Mouse (Mus musculus): ENCODE data around the gene Tyms. TPM values are rescaled to one million over a fixed set of nuclear protein-coding genes. Genes with fewer than 3 reads are reported as not detected.

Tyms gene
- total RNA-seq, 2 experiments from 2014 or later: 5.8 to 7.2 TPM

DNA sequence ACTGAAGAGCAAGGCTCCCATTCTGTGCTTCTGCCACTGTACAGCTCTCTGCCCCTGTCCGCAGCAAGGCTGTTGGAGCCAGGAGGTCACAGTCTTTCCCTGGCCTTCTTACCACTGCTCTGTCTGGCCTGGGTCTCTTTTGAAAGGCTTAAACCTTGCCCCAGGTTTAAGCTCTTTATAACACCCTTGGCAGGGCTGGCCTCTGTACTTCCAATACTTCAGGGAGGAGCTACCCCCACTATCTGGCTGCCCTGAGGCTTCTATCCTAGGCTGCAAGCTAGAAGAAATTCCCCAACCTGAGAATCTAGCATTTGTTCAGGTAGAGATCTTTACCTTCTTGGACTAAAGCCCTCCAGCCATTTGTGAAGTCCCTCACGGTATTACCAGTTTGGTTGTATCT, 36.5 kb upstream of the Tyms start:
- H3K4me3 ChIP-seq: no peak overlapping the region
- no peak for TF ChIP-seq CTCF (conservative IDR thresholded peaks at IDR 0.05)
- no peak for DNase-seq (ENCODE audit: low spot score in 2 of 2)
- peak overlapping the region; percentile 32 for H3K27ac ChIP-seq

DNA sequence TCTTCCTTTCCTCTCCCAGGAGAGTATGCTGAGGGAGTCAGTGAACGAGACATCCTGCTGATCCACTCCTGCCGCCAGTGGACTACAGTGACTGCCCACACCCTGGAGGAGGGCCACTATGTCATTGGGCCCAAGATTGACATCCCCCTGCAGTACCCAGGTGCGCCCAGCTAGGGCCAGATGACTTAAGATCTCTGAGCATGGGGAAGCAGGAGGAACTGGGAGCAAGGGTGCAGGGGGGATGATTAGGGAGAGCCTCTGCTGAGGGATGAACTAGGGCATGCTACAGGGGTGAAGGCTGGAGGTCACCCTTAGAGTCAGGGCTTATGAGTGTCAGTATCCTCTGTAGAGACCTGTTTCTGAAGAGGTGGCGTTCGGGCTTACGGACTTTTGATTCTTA, 34.8 kb upstream of the Tyms start:
- TF ChIP-seq CTCF (conservative IDR thresholded peaks at IDR 0.05): no peak
- no peak for DNase-seq (ENCODE audit: low spot score in 2 of 2)
- Histone ChIP-seq H3K27ac (peak overlapping the region; percentile 58), H3K4me3 (no peak overlapping the region)

DNA sequence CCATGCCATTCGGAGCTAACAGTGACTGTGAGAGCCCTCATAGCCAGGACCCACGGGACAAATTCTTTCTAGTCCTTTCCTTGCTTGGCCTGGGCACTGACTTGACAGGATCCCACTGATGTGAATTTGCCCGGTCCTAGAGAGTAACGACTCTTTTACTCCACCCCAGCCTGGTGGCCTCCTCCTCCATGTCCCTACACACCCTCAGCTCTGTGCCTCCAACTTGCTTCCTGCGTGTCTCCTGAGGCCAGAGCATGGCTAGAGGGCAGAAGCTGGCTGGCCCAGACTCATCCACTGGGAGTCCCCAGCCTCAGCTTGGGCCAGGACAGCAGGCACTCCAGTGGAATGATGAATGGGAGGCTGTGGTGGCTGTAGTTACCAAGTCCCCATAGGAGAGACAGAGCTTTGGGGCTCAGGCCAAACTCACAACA, 34.2 kb upstream of the Tyms start:
- no peak for DNase-seq (ENCODE audit: low spot score in 2 of 2)
- H3K4me3 ChIP-seq: peak overlapping the region; percentile 9; the same call in 1 of the 2 replicates
- TF ChIP-seq CTCF (conservative IDR thresholded peaks at IDR 0.05): no peak
- H3K27ac ChIP-seq: peak overlapping the region; percentile 58

DNA sequence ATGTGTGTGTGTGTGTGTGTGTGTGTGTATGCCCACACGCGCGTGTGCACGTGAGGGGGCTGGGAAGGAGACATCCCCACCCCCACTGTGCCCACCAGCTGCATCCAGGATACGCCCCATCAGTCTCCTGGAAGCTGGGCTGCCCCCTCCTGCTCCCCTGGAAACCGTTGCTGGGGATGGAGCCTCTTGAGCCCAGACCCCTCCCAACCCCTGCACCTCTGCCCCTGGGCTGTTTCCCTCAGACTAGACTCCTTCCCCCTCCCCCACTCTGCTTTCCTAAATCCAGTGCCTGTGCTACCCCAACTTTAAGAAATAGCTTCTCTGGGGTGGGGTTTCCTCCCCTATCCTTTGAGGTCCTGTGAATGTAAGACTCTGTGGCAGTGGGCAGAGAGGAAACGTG, 33.8 kb upstream of the Tyms start:
- Histone ChIP-seq H3K27ac (peak overlapping the region; percentile 58), H3K4me3 (peak overlapping the region; percentile 9; the same call in 1 of the 2 replicates)
- TF ChIP-seq CTCF (conservative IDR thresholded peaks at IDR 0.05): no peak
- no peak for DNase-seq (ENCODE audit: low spot score in 2 of 2)

DNA sequence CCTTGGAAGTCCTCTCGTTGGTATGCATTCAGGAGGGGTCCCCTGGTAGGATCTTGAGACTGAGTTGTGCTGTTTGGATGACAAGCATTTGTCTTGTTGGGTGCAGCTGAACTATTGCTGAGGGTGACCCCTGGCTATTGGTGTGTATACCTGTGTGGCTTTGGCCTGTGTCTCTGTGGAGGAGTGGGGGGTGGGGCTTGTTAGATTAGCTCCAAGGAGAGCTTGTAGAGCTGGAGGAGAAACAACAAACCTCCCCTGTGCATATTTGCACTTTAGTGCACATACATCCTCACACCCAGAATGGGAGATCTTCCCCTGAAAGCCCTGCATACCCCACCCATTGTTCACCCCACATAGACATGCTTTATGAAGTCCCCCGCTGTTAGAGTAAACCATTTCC, 33.3 kb upstream of the Tyms start:
- Histone ChIP-seq H3K27ac (peak overlapping the region; percentile 85), H3K4me3 (peak overlapping the region; percentile 59)
- TF ChIP-seq CTCF (conservative IDR thresholded peaks at IDR 0.05): no peak
- DNase-seq (ENCODE audit: low spot score in 2 of 2): no peak

DNA sequence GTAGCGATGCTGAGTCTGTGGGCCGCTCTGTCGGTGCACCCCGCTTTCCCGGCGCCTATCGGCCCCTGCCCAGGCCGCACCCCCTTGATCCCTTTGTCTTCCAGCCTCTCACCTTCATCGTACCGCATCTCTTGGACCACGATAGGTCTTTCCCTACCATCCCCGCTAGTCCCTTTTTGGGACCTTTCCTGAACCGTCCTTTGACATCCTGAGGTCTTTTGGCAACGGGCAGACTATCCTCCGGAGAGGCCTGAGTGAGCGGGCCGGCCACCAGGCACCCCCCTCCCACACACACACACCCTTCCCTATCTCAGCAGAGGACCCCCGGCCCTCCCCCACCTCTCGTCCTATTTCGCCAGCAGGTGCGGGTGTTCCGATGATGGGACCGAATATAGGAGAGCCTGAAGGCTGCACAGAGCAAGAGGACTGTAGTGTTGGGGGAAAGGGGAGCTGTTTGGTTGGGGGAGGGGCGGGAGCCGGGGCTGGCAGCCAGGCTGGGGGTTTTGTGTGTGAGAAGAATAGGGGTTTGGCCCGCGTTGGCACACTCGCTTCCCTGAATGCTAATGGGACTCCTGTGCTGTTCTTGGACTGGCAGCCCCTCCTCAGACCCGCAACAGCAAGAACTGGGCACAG, 32.4 kb upstream of the Tyms start, which contains the start of gene 3110082J24Rik:
3110082J24Rik (minus strand) TSS at position 419 of the 633 bp plus-strand sequence.
- H3K27ac ChIP-seq: peak within 1 kb of the TSS; percentile 85
- peak in 1 of 2 experiments; percentile 54 for DNase-seq (ENCODE audit: low spot score in 2 of 2)
- H3K4me3 ChIP-seq: peak within 1 kb of the TSS; percentile 59
- no peak for TF ChIP-seq CTCF (conservative IDR thresholded peaks at IDR 0.05)

DNA sequence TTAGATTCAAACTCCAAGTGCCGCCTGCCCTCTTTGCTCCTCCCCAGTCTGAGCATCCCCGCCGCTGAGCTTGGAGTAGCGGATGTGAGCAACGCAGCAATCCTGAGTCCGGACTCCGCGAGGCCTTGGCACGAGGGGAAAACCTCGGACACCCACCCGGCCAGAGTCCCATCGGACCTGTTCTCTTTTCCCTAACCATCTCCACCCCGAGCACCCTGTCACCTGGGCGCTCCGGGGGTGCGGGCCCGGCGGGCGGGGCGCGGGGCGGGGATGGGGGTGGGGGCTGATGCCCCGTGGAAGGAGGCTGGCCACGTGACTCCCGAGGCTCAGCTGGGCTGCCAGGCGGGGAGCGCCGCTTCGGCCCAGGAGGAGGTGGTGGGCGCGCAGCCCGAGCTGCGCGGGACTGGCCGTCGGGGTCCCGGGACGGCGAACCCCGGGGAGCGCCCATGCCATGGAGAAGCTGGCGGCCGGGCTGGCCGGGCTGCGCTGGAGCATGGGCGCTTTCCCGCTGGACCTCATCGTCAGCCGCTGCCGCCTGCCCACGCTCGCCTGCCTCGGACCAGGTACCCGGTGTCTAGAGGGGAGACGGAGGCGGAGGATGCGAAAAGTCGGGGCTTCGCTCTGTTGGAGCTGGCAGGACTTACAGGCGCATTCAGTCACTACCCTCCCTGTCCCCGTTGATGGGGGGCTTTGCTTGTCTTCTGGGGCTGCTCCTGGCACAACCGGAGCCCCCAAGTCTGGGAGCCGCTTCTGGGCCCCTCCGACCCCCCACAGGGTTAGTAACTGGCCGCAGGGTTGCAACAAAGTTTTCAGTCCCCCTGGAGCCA, 31.6 kb upstream of the Tyms start, which contains the start of gene Garem2:
Garem2 (plus strand) TSS at position 321 of the 827 bp plus-strand sequence.
- DNase-seq (ENCODE audit: low spot score in 2 of 2): no peak
- Histone ChIP-seq H3K27ac (peak within 1 kb of the TSS; percentile 85), H3K4me3 (peak within 1 kb of the TSS; percentile 59)
- no peak for TF ChIP-seq CTCF (conservative IDR thresholded peaks at IDR 0.05)

DNA sequence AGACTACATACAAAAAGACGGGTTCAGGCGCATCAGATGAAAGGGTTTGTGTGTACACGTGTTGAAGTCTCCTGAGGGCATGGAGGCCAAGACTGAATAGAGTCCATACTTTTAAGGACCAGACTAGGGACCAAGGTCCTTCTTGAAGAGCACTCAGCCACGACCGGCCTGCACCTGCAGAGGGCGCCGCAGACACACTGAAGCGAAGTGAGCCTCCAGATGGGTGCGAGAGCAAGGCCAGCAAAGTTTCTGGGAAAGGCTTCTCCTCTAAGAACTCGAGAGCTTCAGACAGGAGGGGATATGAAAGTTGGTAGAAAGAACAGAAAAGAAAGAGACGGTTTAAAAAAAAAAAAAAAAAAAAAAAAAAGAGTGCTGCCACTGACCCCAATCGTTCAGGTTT, 30.9 kb upstream of the Tyms start:
- TF ChIP-seq CTCF (conservative IDR thresholded peaks at IDR 0.05): peak; percentile 81
- Histone ChIP-seq H3K4me3 (no peak overlapping the region), H3K27ac (no peak overlapping the region)
- peak in 1 of 2 experiments; percentile 65 for DNase-seq (ENCODE audit: low spot score in 2 of 2)

DNA sequence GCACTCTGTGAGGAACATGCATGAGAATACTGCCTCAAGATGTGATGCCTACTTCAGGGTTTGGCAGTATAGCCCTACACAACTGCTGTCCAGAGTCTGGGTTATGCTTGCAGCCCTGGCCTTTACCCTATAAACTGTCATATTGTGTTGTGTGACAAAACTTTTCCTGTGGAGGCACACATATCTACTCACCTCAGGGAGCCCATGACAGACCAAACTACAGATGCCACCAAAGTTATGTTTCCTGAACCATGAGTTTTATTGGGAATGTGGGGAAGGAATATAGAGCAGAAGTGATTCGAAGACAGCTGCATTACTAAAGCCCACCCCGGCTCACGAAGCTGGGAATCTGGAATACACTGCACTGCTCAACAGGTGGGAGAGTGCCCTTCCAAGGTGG, 29.9 kb upstream of the Tyms start:
- Histone ChIP-seq H3K4me3 (no peak overlapping the region), H3K27ac (no peak overlapping the region)
- DNase-seq (ENCODE audit: low spot score in 2 of 2): no peak
- TF ChIP-seq CTCF (conservative IDR thresholded peaks at IDR 0.05): no peak

DNA sequence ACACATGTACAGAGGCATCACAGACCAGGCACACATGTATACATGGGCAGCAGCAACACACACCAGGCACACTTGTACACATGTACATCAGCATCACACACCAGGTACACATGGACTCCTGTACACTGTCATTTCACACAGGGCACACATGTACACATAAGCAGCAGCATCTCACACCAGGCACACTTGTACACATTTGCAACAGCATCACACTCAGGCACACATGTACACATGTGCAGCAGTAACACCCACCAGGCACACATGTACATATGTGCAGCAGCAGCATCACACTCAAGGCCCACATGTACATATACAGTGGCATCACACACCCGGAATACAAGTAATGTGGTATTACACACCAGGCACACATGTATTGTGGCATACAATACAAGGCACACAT, 24.8 kb upstream of the Tyms start:
- H3K4me3 ChIP-seq: no peak overlapping the region
- no peak for DNase-seq (ENCODE audit: low spot score in 2 of 2)
- TF ChIP-seq CTCF (conservative IDR thresholded peaks at IDR 0.05): no peak
- no peak overlapping the region for H3K27ac ChIP-seq

DNA sequence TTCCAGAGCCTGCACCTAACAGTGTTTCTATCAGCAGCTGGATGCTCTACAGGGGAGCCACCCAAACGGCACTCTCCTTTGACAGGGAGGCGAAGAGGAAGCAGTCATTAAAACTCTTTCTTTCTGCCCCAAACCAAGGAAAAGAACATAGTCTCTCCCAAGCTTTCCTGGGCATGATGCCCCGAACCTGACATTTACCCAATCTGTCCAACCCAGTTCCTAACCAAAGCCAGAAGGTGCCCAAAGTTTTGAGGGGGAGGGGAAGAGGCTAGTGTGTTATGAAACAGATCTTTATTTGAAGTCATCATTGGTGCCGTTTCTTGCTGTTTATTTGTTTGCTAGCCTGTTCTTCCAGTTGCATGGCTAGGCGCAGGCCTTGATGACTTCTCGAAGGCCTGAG, 22.3 kb upstream of the Tyms start:
- no peak for DNase-seq (ENCODE audit: low spot score in 2 of 2)
- no peak for TF ChIP-seq CTCF (conservative IDR thresholded peaks at IDR 0.05)
- H3K4me3 ChIP-seq: no peak overlapping the region
- no peak overlapping the region for H3K27ac ChIP-seq

DNA sequence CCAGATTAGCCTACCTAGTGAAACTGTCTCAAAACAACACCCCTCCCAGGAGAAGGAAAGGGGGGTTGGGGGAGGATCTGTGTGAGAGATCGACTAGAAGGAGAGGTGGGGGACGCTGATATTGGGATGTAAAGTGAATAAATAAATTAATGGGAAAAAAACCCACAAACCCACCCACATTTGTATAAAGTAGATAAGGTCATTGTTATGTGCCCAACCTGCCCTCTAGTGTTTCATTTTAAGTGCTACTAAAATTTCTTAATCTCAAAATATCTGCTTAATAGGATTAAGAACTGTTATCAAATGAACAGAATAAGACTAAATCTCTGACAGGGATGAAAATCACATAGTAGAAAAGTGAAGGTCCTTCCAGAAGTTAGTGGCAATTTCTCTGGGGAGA, 21.0 kb upstream of the Tyms start:
- peak; percentile 62 for TF ChIP-seq CTCF (conservative IDR thresholded peaks at IDR 0.05)
- no peak for DNase-seq (ENCODE audit: low spot score in 2 of 2)
- H3K27ac ChIP-seq: no peak overlapping the region
- H3K4me3 ChIP-seq: no peak overlapping the region

DNA sequence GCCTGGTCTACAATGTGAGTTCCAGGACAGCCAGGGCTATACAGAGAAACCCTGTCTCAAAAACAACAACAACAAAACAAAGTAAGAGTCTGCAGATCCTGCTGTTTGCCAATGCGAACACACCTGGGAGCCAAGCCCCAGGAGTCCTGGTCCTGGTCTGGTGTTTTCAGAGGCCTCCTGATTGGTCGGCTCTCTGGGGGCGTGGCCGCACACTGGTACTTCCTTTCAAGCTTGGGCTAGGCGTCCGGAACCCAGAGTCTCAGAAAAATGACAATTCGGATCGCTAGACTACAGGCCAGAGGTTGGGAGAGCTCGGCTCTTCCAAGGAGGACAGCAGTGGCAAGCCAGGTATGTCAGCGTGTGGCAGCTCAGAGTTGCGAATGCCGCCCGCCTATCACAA, 19.3 kb upstream of the Tyms start:
- no peak for DNase-seq (ENCODE audit: low spot score in 2 of 2)
- Histone ChIP-seq H3K4me3 (no peak overlapping the region), H3K27ac (no peak overlapping the region)
- TF ChIP-seq CTCF (conservative IDR thresholded peaks at IDR 0.05): no peak
